ENCODE assay signal across 16 mouse cellular contexts in genomic region chr7:144667091-144667490, GRCm38 (mm10).
"Had no signal": no experiment of that assay in that cellular context is flagged by ENCODE, and none has a peak within 500 bp of the region (broad histone marks: within the 10 kb centered on the region; RNA-seq: fewer than 3 reads in every experiment).

No protein-coding gene starts in this region.

- H3K36me3 ChIP-seq: liver, embryonic 15.5 days; lung, embryonic 15.5 days had no signal

- H3K4me3 ChIP-seq: layer of hippocampus, adult 2 months; liver, embryonic 15.5 days; lung, embryonic 15.5 days; midbrain, embryonic 12.5 days had no signal

- H3K27me3 ChIP-seq: lung, embryonic 15.5 days had no signal

- H3K27ac ChIP-seq: hindbrain, postnatal 0 days; layer of hippocampus, adult 2 months; liver, embryonic 15.5 days; lung, embryonic 15.5 days; midbrain, embryonic 12.5 days; stomach, postnatal 0 days had no signal

- H3K9ac ChIP-seq: liver, embryonic 15.5 days; lung, embryonic 15.5 days; midbrain, embryonic 12.5 days had no signal

- H3K9me3 ChIP-seq: liver, embryonic 15.5 days; lung, embryonic 15.5 days; midbrain, embryonic 12.5 days had no signal

- H3K4me2 ChIP-seq: liver, embryonic 15.5 days; lung, embryonic 15.5 days; midbrain, embryonic 12.5 days had no signal

- ATAC-seq: hindbrain, postnatal 0 days; inflammation-experienced regulatory T-cells, adult 6 months; intestine, embryonic 16.5 days had no signal

- DNase-seq: kidney, adult 18-20 months; kidney, adult 9 months; kidney, postnatal 25 days; layer of hippocampus, adult 9-11 months; right cerebral cortex, postnatal 4 days; thymus, adult 2 months; thymus, postnatal 14 days; thymus, postnatal 4 days had no signal
